Mouse (Mus musculus) lung, embryonic 15.5 days (tissue): ENCODE measurements around the gene Fzr1. TPM values are rescaled to one million over a fixed set of nuclear protein-coding genes. Genes with fewer than 3 reads are reported as not detected.

Experiments used
- ATAC-seq: fragments of 200-750 bp; cut with Nextera tagmentation; 2 replicates; pipeline ENCODE4 v1.8.0; 2017; ENCODE audit warnings: moderate number of reproducible peaks, borderline replicate concordance; ENCODE audit not compliant: low FRiP score, low TSS enrichment; ENCODE audit errors: extremely low read depth
- H3K27ac ChIP-seq: fragments of 300-500 bp; sonication (generic); 2 replicates; pipeline ENCODE4 v1.5.1; 2015; ENCODE audit warnings: moderate library complexity, mild to moderate bottlenecking, inconsistent platforms
- H3K27me3 ChIP-seq: fragments of 300-500 bp; sonication (generic); 2 replicates; pipeline ENCODE4 v1.6.1; 2015; ENCODE audit warnings: inconsistent platforms
- H3K36me3 ChIP-seq: fragments of 300-500 bp; sonication (generic); 2 replicates; pipeline ENCODE4 v1.6.1; 2015; ENCODE audit warnings: inconsistent platforms
- H3K4me1 ChIP-seq: fragments of 300-500 bp; sonication (generic); 2 replicates; pipeline ENCODE4 v1.6.1; 2015; ENCODE audit warnings: inconsistent platforms
- H3K4me2 ChIP-seq: fragments of 300-500 bp; sonication (generic); 2 replicates; pipeline ENCODE4 v1.6.1; 2015; ENCODE audit warnings: inconsistent platforms, mild to moderate bottlenecking, moderate library complexity
- H3K4me3 ChIP-seq: fragments of 300-500 bp; sonication (generic); 2 replicates; pipeline ENCODE4 v1.5.1; 2015; ENCODE audit warnings: mild to moderate bottlenecking, inconsistent platforms
- H3K9ac ChIP-seq: fragments of 300-500 bp; sonication (generic); 2 replicates; pipeline ENCODE4 v1.6.1; 2015; ENCODE audit warnings: inconsistent platforms
- H3K9me3 ChIP-seq: fragments of 300-500 bp; sonication (generic); 2 replicates; pipeline ENCODE4 v1.6.1; 2016; ENCODE audit warnings: inconsistent platforms
- WGBS: fragments of 180-500 bp; shearing (Covaris S2); methylation state at CpG from one replicate; pipeline ENCODE4 v1.1.7; 2015; 5-methylcytosine and 5-hydroxymethylcytosine counted together
- polyA plus RNA-seq: library from polyadenylated mRNA; unstranded; fragments of >200 nt; fragmentation: Nextera tagmentation; extraction: Ambion mirVana; gene quantifications from 2 replicates; pipeline ENCODE4 v1.2.1, GENCODE M21; 2015

The Fzr1 gene
- polyA plus RNA-seq, 1 experiment from 2014 or later, result 110 TPM

GRCm38 (mm10) chr10:81421797-81422100, 43.4 kb upstream of the Fzr1 start:
- Histone ChIP-seq H3K4me2 (no peak overlapping the region), H3K27me3 (no peaks in the 10 kb centered on the region), H3K36me3 (peaks cover 10% of the 10 kb centered on the region), H3K27ac (no peak overlapping the region), H3K9ac (no peak overlapping the region), H3K4me1 (peaks cover 61% of the 10 kb centered on the region), H3K9me3 (no peaks in the 10 kb centered on the region), H3K4me3 (no peak overlapping the region)
- WGBS, result 83% methylated on average over 5 of the region's 5 CpGs
- no peak for ATAC-seq

GRCm38 (mm10) chr10:81421041-81421796, 42.9 kb upstream of the Fzr1 start:
- Histone ChIP-seq H3K27me3 (no peaks in the 10 kb centered on the region), H3K4me1 (peaks cover 66% of the 10 kb centered on the region), H3K4me2 (no peak overlapping the region), H3K9me3 (no peaks in the 10 kb centered on the region), H3K27ac (no peak overlapping the region), H3K36me3 (peaks cover 10% of the 10 kb centered on the region), H3K4me3 (no peak overlapping the region), H3K9ac (no peak overlapping the region)
- WGBS, result 67% methylated on average over 4 of the region's 4 CpGs
- ATAC-seq, result no peak

- Histone ChIP-seq H3K4me1 (peaks cover 68% of the 10 kb centered on the region), H3K4me2 (no peak overlapping the region), H3K27me3 (no peaks in the 10 kb centered on the region), H3K9me3 (no peaks in the 10 kb centered on the region), H3K36me3 (peaks cover 10% of the 10 kb centered on the region), H3K9ac (no peak overlapping the region), H3K4me3 (no peak overlapping the region), H3K27ac (no peak overlapping the region)
- ATAC-seq, result no peak
- 72% methylated on average over 40 of the region's 40 CpGs for WGBS
Observed at GRCm38 (mm10) chr10:81420191-81420767, 42.0 kb upstream of the Fzr1 start.

- H3K4me1 ChIP-seq, result peaks cover 68% of the 10 kb centered on the region
- no peak for ATAC-seq
- H3K27ac ChIP-seq, result no peak overlapping the region
- WGBS, result 93% methylated on average over 10 of the region's 10 CpGs
- peaks cover 10% of the 10 kb centered on the region for H3K36me3 ChIP-seq
- no peak overlapping the region for H3K9ac ChIP-seq
- H3K4me2 ChIP-seq, result no peak overlapping the region
- no peak overlapping the region for H3K4me3 ChIP-seq
- H3K27me3 ChIP-seq, result no peaks in the 10 kb centered on the region
- no peaks in the 10 kb centered on the region for H3K9me3 ChIP-seq
Observed at GRCm38 (mm10) chr10:81419111-81419928, 41.0 kb upstream of the Fzr1 start.

- 0 out of 2 replicates have a peak overlapping the region, but pooled peaks have one; percentile 98 for H3K27ac ChIP-seq
- no peak overlapping the region for H3K9ac ChIP-seq
- no peak for ATAC-seq
- H3K36me3 ChIP-seq, result peaks cover 10% of the 10 kb centered on the region
- H3K4me2 ChIP-seq, result no peak overlapping the region
- no peaks in the 10 kb centered on the region for H3K27me3 ChIP-seq
- H3K4me3 ChIP-seq, result no peak overlapping the region
- peaks cover 70% of the 10 kb centered on the region for H3K4me1 ChIP-seq
- no peaks in the 10 kb centered on the region for H3K9me3 ChIP-seq
- 53% methylated on average over 11 of the region's 11 CpGs for WGBS
Observed at GRCm38 (mm10) chr10:81418216-81419070, 40.1 kb upstream of the Fzr1 start.

- Histone ChIP-seq H3K4me2 (peak overlapping the region; percentile 67), H3K36me3 (peaks cover 10% of the 10 kb centered on the region), H3K27ac (peak overlapping the region; percentile 98), H3K9ac (peak overlapping the region; percentile 33), H3K4me3 (peak overlapping the region; percentile 28), H3K27me3 (no peaks in the 10 kb centered on the region), H3K4me1 (peaks cover 79% of the 10 kb centered on the region), H3K9me3 (no peaks in the 10 kb centered on the region)
- WGBS, result 53% methylated on average over 11 of the region's 12 CpGs
- peak; percentile 17; the same call in 1 of the 2 replicates for ATAC-seq
Observed at GRCm38 (mm10) chr10:81417227-81418215, 39.2 kb upstream of the Fzr1 start.

- H3K27ac ChIP-seq, result peak overlapping the region; percentile 98
- H3K27me3 ChIP-seq, result no peaks in the 10 kb centered on the region
- peak overlapping the region; percentile 33 for H3K9ac ChIP-seq
- H3K4me2 ChIP-seq, result peak overlapping the region; percentile 67
- peaks cover 10% of the 10 kb centered on the region for H3K36me3 ChIP-seq
- peaks cover 87% of the 10 kb centered on the region for H3K4me1 ChIP-seq
- H3K9me3 ChIP-seq, result no peaks in the 10 kb centered on the region
- 3% methylated on average over 25 of the region's 26 CpGs for WGBS
- H3K4me3 ChIP-seq, result peak overlapping the region; percentile 28
- ATAC-seq, result peak; percentile 56
Observed at GRCm38 (mm10) chr10:81416581-81417226, 38.4 kb upstream of the Fzr1 start.

- H3K27ac ChIP-seq, result peak overlapping the region; percentile 98
- no peaks in the 10 kb centered on the region for H3K9me3 ChIP-seq
- H3K4me2 ChIP-seq, result no peak overlapping the region
- H3K36me3 ChIP-seq, result peaks cover 10% of the 10 kb centered on the region
- WGBS, result 57% methylated on average over 17 of the region's 17 CpGs
- no peak overlapping the region for H3K9ac ChIP-seq
- no peak overlapping the region for H3K4me3 ChIP-seq
- ATAC-seq, result no peak
- H3K4me1 ChIP-seq, result peaks cover 96% of the 10 kb centered on the region
- no peaks in the 10 kb centered on the region for H3K27me3 ChIP-seq
Observed at GRCm38 (mm10) chr10:81415549-81416310, 37.4 kb upstream of the Fzr1 start.

GRCm38 (mm10) chr10:81415146-81415545, 36.8 kb upstream of the Fzr1 start:
- Histone ChIP-seq H3K4me2 (0 out of 2 replicates have a peak overlapping the region, but pooled peaks have one; percentile 49), H3K36me3 (peaks cover 5% of the 10 kb centered on the region; the same call in 1 of the 2 replicates), H3K9me3 (no peaks in the 10 kb centered on the region), H3K9ac (no peak overlapping the region), H3K4me3 (no peak overlapping the region), H3K4me1 (peaks cover 96% of the 10 kb centered on the region), H3K27me3 (no peaks in the 10 kb centered on the region), H3K27ac (peak overlapping the region; percentile 98)
- 71% methylated on average over 5 of the region's 5 CpGs for WGBS
- no peak for ATAC-seq

- Histone ChIP-seq H3K4me2 (peak overlapping the region; percentile 49), H3K27me3 (no peaks in the 10 kb centered on the region), H3K9me3 (no peaks in the 10 kb centered on the region), H3K9ac (no peak overlapping the region), H3K36me3 (peaks cover under 1% of the 10 kb centered on the region; the same call in 1 of the 2 replicates), H3K27ac (peak overlapping the region; percentile 98), H3K4me1 (peaks cover 98% of the 10 kb centered on the region), H3K4me3 (peak overlapping the region; percentile 22; the same call in 1 of the 2 replicates)
- no peak for ATAC-seq
Observed at GRCm38 (mm10) chr10:81414682-81415081, 36.4 kb upstream of the Fzr1 start.
